Mouse (Mus musculus) lung, adult 2 months (tissue): ENCODE data around the gene Spata31d1d.

Experiments used
- CTCF ChIP-seq: fragments of 200-500 bp; IDR thresholded peaks from 2 replicates; pipeline ENCODE4 v1.5.1; 2011; ENCODE audit warnings: mild to moderate bottlenecking, low read length, control low read depth; ENCODE audit not compliant: insufficient read depth
- POLR2A ChIP-seq: fragments of 200-500 bp; IDR thresholded peaks from 2 replicates; pipeline ENCODE4 v1.6.1; 2011; ENCODE audit warnings: low read depth, mild to moderate bottlenecking, control low read depth, low read length, borderline replicate concordance; ENCODE audit errors: extremely low read depth

DNA sequence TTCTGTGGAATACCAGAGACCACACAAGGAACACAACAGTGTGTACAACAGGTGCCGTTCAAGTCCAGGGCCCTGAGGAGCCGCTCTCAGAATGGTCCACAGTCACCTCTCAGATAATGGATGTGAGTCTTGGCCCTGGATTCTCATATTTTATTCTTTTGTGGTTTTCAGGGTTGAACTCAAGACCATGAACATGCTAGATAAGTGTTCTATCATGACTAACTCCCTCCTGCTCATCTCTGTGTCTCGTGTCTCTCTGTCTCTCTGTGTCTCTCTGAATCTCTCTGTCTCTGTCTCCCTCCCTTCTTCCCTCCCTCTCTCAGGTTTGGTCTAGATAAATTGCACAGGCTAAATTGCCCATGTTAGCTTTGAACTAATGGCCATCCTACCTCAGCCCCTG is 41.7 kb downstream of the Spata31d1d start:
- TF ChIP-seq CTCF: no peak
- no peak for TF ChIP-seq POLR2A
